Mouse (Mus musculus) left cerebral cortex, postnatal 4 days (tissue): ENCODE results near the gene Homer2. TPM values are rescaled to one million over a fixed set of nuclear protein-coding genes. Genes with fewer than 3 reads are reported as not detected.

ENCODE experiments used
- DNase-seq: peaks from one replicate; pipeline ENCODE4 v3.0.0-alpha.2; 2022
- intact Hi-C: fragments of 180-260 bp; cut with DNase I; formaldehyde crosslinking; loops from one replicate; pipeline ENCODE4 v1.15.1; 2025
- total RNA-seq, 2 experiments: library from RNA; stranded (reverse); gene quantifications; 2 replicates each; pipeline ENCODE4 v1.2.3; 2021

The Homer2 gene
- total RNA-seq, 2 experiments from 2014 or later = 51.8 to 54.3 TPM

- intact Hi-C loops = loop anchor here (10.0 kb wide), 2 partner anchors 105 to 195 kb away; partner anchors contain the start of gene Ramac
- DNase-seq = no peak
Observed at GRCm38 (mm10) chr7:81569851-81570250, 137.5 kb downstream of the Homer2 start.

GRCm38 (mm10) chr7:81567396-81567795 is 139.9 kb downstream of the Homer2 start:
- intact Hi-C loops = no loop called here
- no peak for DNase-seq

- DNase-seq = no peak
- intact Hi-C loops = no loop called here
Observed at GRCm38 (mm10) chr7:81566892-81567291, 140.4 kb downstream of the Homer2 start, which contains the start of gene Fsd2. Gene Fsd2, minus strand, starts transcription at chr7:81566944.

GRCm38 (mm10) chr7:81566332-81566731 is 141.0 kb downstream of the Homer2 start:
- intact Hi-C loops = no loop called here

GRCm38 (mm10) chr7:81565381-81566055 is 141.8 kb downstream of the Homer2 start:
- peak; percentile 68 for DNase-seq
- intact Hi-C loops = no loop called here

More at GRCm38 (mm10) chr7:81566332-81566731, 141.0 kb downstream of the Homer2 start:
- DNase-seq = no peak

- intact Hi-C loops = no loop called here
Observed at GRCm38 (mm10) chr7:81564766-81565165, 142.6 kb downstream of the Homer2 start.

GRCm38 (mm10) chr7:81563506-81564015 is 143.8 kb downstream of the Homer2 start:
- intact Hi-C loops = no loop called here
- no peak for DNase-seq

More at GRCm38 (mm10) chr7:81564766-81565165, 142.6 kb downstream of the Homer2 start:
- DNase-seq = no peak

GRCm38 (mm10) chr7:81561211-81561610 is 146.1 kb downstream of the Homer2 start:
- DNase-seq = no peak
- intact Hi-C loops = no loop called here

- intact Hi-C loops = no loop called here
- no peak for DNase-seq
Observed at GRCm38 (mm10) chr7:81560101-81561049, 147.0 kb downstream of the Homer2 start.

GRCm38 (mm10) chr7:81559231-81559980 is 147.9 kb downstream of the Homer2 start:
- intact Hi-C loops = no loop called here
- DNase-seq = no peak

- intact Hi-C loops = no loop called here
Observed at GRCm38 (mm10) chr7:81557985-81558360, 149.4 kb downstream of the Homer2 start.

GRCm38 (mm10) chr7:81557252-81557984 is 149.9 kb downstream of the Homer2 start:
- intact Hi-C loops = no loop called here
- DNase-seq = no peak

More at GRCm38 (mm10) chr7:81557985-81558360, 149.4 kb downstream of the Homer2 start:
- no peak for DNase-seq

GRCm38 (mm10) chr7:81556839-81557238 is 150.5 kb downstream of the Homer2 start:
- intact Hi-C loops = no loop called here

GRCm38 (mm10) chr7:81554369-81554768 is 153.0 kb downstream of the Homer2 start:
- DNase-seq = peak; percentile 61
- intact Hi-C loops = no loop called here

More at GRCm38 (mm10) chr7:81556839-81557238, 150.5 kb downstream of the Homer2 start:
- no peak for DNase-seq

GRCm38 (mm10) chr7:81553589-81553988 is 153.7 kb downstream of the Homer2 start:
- intact Hi-C loops = no loop called here

More at GRCm38 (mm10) chr7:81553589-81553988, 153.7 kb downstream of the Homer2 start:
- no peak for DNase-seq

Other genes with a start within 250 kb of the Homer2 start
- 100 to 1,000 TPM; 165 to 172 TPM for gene Ap3b2, start 213.6 kb downstream of the Homer2 start, total RNA-seq
- not detected for gene BC048679, start 209.2 kb downstream of the Homer2 start, total RNA-seq
- gene Fsd2, start 140.6 kb downstream of the Homer2 start, total RNA-seq = under 1 TPM in 1 of 2 experiments, not detected in 1; 0.08 TPM
- gene Whamm, start 136.3 kb downstream of the Homer2 start, total RNA-seq = 10 to 100 TPM; 14.5 to 15.9 TPM
- gene Ramac, start 55.4 kb upstream of the Homer2 start, total RNA-seq = 10 to 100 TPM; 54.5 to 61.9 TPM
- 10 to 100 TPM; 41.1 to 49.1 TPM for gene 3110040N11Rik, start 82.0 kb upstream of the Homer2 start, total RNA-seq
- 100 to 1,000 TPM; 130 to 133 TPM for gene Btbd1, start 121.9 kb upstream of the Homer2 start, total RNA-seq
- not detected for gene Gm10160, start 148.3 kb upstream of the Homer2 start, total RNA-seq
- gene Tm6sf1, start 151.5 kb upstream of the Homer2 start, total RNA-seq = 10 to 100 TPM; 13.9 to 14.1 TPM
- gene Hdgfl3, start 226.9 kb upstream of the Homer2 start, total RNA-seq = 100 to 1,000 TPM; 124 to 126 TPM